Mouse (Mus musculus) CH12.LX (cell line): ENCODE results near the gene Cables2. TPM values are rescaled to one million over a fixed set of nuclear protein-coding genes. Genes with fewer than 3 reads are reported as not detected.

Experiments used
- DNase-seq: peaks from one replicate; pipeline ENCODE4 v3.0.0-alpha.2; 2013; ENCODE audit errors: extremely low read depth
- H3K27ac ChIP-seq: 2 replicates; pipeline ENCODE4 v1.5.1; 2012; ENCODE audit warnings: low read depth, mild to moderate bottlenecking, control low read depth, moderate library complexity; ENCODE audit not compliant: insufficient read depth
- H3K27me3 ChIP-seq: replicated peaks from 2 replicates; pipeline ENCODE3; 2012; ENCODE audit warnings: inconsistent platforms
- H3K36me3 ChIP-seq, 2 experiments: replicated peaks in 1 of 2; 2 replicates each; pipeline versions ENCODE3 to v1.6.1; 2012; ENCODE audit warnings: inconsistent platforms in 1 of 2, low read length in 1 of 2, mild to moderate bottlenecking in 1 of 2, mixed read lengths in 1 of 2, moderate library complexity in 1 of 2; ENCODE audit not compliant: control insufficient read depth in 1 of 2, insufficient read depth in 1 of 2
- H3K4me1 ChIP-seq, 2 experiments: 2 replicates each; pipeline ENCODE4 v1.6.1; 2012; ENCODE audit warnings: inconsistent platforms in 1 of 2, moderate library complexity in 1 of 2; ENCODE audit not compliant: insufficient read depth in 2 of 2, control insufficient read depth in 1 of 2
- H3K4me2 ChIP-seq: 2 replicates; pipeline ENCODE4 v1.6.1; 2012; ENCODE audit warnings: low read depth, mild to moderate bottlenecking, control low read depth; ENCODE audit not compliant: poor library complexity, insufficient read depth, severe bottlenecking
- H3K4me3 ChIP-seq, 3 experiments: fragments of 150-350 bp in 1 of 3; sonication (generic) in 1 of 3; replicated peaks in 1 of 3; 2 replicates each; pipeline versions ENCODE3 to v1.5.1; 2011 to 2012; ENCODE audit warnings: low read depth in 2 of 3, low read length in 2 of 3, mild to moderate bottlenecking in 2 of 3, moderate library complexity in 2 of 3, control low read depth in 1 of 3, improper control_type of control experiment in 1 of 3, inconsistent platforms in 1 of 3, mixed read lengths in 1 of 3; ENCODE audit not compliant: poor library complexity in 1 of 3
- H3K79me2 ChIP-seq: replicated peaks from 2 replicates; pipeline ENCODE4 v1.6.1; 2012; ENCODE audit warnings: mild to moderate bottlenecking, moderate library complexity; ENCODE audit not compliant: control insufficient read depth, poor library complexity, insufficient read depth, severe bottlenecking; ENCODE audit errors: extremely low read depth
- H3K9ac ChIP-seq: 2 replicates; pipeline ENCODE4 v1.6.1; 2012; ENCODE audit warnings: low read depth, mild to moderate bottlenecking, control low read depth, moderate library complexity; ENCODE audit not compliant: insufficient read depth
- H3K9me3 ChIP-seq: replicated peaks from 2 replicates; pipeline ENCODE3; 2012; ENCODE audit warnings: low read length, inconsistent platforms, mixed read lengths
- CHD2 ChIP-seq: IDR thresholded peaks from 2 replicates; pipeline ENCODE4 v1.6.1; 2011; ENCODE audit warnings: low read length, improper control_type of control experiment
- CTCF ChIP-seq, 2 experiments: IDR thresholded peaks in 1 of 2; conservative IDR thresholded peaks in 1 of 2; 2 replicates each; pipeline ENCODE4 v1.5.1; 2011 to 2012; ENCODE audit warnings: low read depth in 2 of 2, low read length in 2 of 2, improper control_type of control experiment in 1 of 2, inconsistent platforms in 1 of 2, mild to moderate bottlenecking in 1 of 2, moderate library complexity in 1 of 2
- E2F4 ChIP-seq: IDR thresholded peaks from 2 replicates; pipeline ENCODE4 v1.6.1; 2011; ENCODE audit warnings: low read depth, low read length, improper control_type of control experiment; ENCODE audit not compliant: insufficient replicate concordance
- ELF1 ChIP-seq: IDR thresholded peaks from 2 replicates; pipeline ENCODE4 v1.6.1; 2014; ENCODE audit warnings: low read depth, mild to moderate bottlenecking, inconsistent platforms, low read length, improper control_type of control experiment
- EP300 ChIP-seq: IDR thresholded peaks from 2 replicates; pipeline ENCODE4 v1.6.1; 2011; ENCODE audit warnings: low read length, improper control_type of control experiment
- ETS1 ChIP-seq: conservative IDR thresholded peaks from 2 replicates; pipeline ENCODE4 v1.6.1; 2012; ENCODE audit warnings: low read depth, mild to moderate bottlenecking, inconsistent platforms, low read length, improper control_type of control experiment, moderate library complexity
- HCFC1 ChIP-seq: IDR thresholded peaks from 2 replicates; pipeline ENCODE4 v1.6.1; 2012; ENCODE audit warnings: low read depth, mild to moderate bottlenecking, inconsistent platforms, low read length, improper control_type of control experiment
- IRF4 ChIP-seq: IDR thresholded peaks from 2 replicates; pipeline ENCODE4 v1.6.1; 2014; ENCODE audit warnings: low read depth, mild to moderate bottlenecking, inconsistent platforms, low read length, improper control_type of control experiment
- JUN ChIP-seq: IDR thresholded peaks from 2 replicates; pipeline ENCODE4 v1.6.1; 2011; ENCODE audit warnings: low read depth, mild to moderate bottlenecking, low read length, improper control_type of control experiment, moderate library complexity; ENCODE audit not compliant: insufficient read depth
- KAT2A ChIP-seq: IDR thresholded peaks from 2 replicates; pipeline ENCODE4 v1.6.1; 2012; ENCODE audit warnings: low read length, improper control_type of control experiment, inconsistent platforms; ENCODE audit not compliant: insufficient replicate concordance
- MAX ChIP-seq: IDR thresholded peaks from 2 replicates; pipeline ENCODE4 v1.6.1; 2011; ENCODE audit warnings: low read length, improper control_type of control experiment
- MAZ ChIP-seq: IDR thresholded peaks from 2 replicates; pipeline ENCODE4 v1.6.1; 2012; ENCODE audit warnings: low read depth, mild to moderate bottlenecking, inconsistent platforms, low read length, improper control_type of control experiment, moderate library complexity
- MEF2A ChIP-seq: IDR thresholded peaks from 2 replicates; pipeline ENCODE4 v1.6.1; 2014; ENCODE audit warnings: low read depth, mild to moderate bottlenecking, inconsistent platforms, low read length, improper control_type of control experiment, borderline replicate concordance
- MXI1 ChIP-seq: IDR thresholded peaks from 2 replicates; pipeline ENCODE4 v1.6.1; 2011; ENCODE audit warnings: mild to moderate bottlenecking, low read depth, low read length, improper control_type of control experiment
- MYC ChIP-seq: IDR thresholded peaks from 2 replicates; pipeline ENCODE4 v1.6.1; 2011; ENCODE audit warnings: low read depth, mild to moderate bottlenecking, improper control_type of control experiment, low read length
- NELFE ChIP-seq: IDR thresholded peaks from 2 replicates; pipeline ENCODE4 v1.6.1; 2011; ENCODE audit warnings: low read depth, low read length, improper control_type of control experiment
- NRF1 ChIP-seq: IDR thresholded peaks from 2 replicates; pipeline ENCODE4 v1.6.1; 2014; ENCODE audit warnings: low read depth, mild to moderate bottlenecking, inconsistent platforms, low read length, improper control_type of control experiment, moderate library complexity
- PAX5 ChIP-seq: IDR thresholded peaks from 2 replicates; pipeline ENCODE4 v1.6.1; 2012; ENCODE audit warnings: low read length, inconsistent platforms, mixed read lengths
- POLR2A ChIP-seq: IDR thresholded peaks from 2 replicates; pipeline ENCODE4 v1.6.1; 2011; ENCODE audit warnings: low read depth, mild to moderate bottlenecking, improper control_type of control experiment, low read length
- RAD21 ChIP-seq: IDR thresholded peaks from 2 replicates; pipeline ENCODE4 v1.6.1; 2011; ENCODE audit warnings: low read depth, mild to moderate bottlenecking, low read length, improper control_type of control experiment, moderate library complexity
- SIN3A ChIP-seq: IDR thresholded peaks from 2 replicates; pipeline ENCODE4 v1.6.1; 2012; ENCODE audit warnings: low read length, improper control_type of control experiment, inconsistent platforms
- SMC3 ChIP-seq: IDR thresholded peaks from 2 replicates; pipeline ENCODE4 v1.6.1; 2011; ENCODE audit warnings: low read depth, low read length, improper control_type of control experiment
- TCF12 ChIP-seq: IDR thresholded peaks from 2 replicates; pipeline ENCODE4 v1.6.1; 2014; ENCODE audit warnings: low read depth, mild to moderate bottlenecking, inconsistent platforms, low read length, improper control_type of control experiment
- UBTF ChIP-seq: IDR thresholded peaks from 2 replicates; pipeline ENCODE4 v1.6.1; 2012; ENCODE audit warnings: low read depth, mild to moderate bottlenecking, inconsistent platforms, low read length, improper control_type of control experiment, moderate library complexity
- USF1 ChIP-seq: IDR thresholded peaks from 2 replicates; pipeline ENCODE4 v1.6.1; 2014; ENCODE audit warnings: low read depth, mild to moderate bottlenecking, inconsistent platforms, low read length, improper control_type of control experiment
- ZC3H11A ChIP-seq: IDR thresholded peaks from 2 replicates; pipeline ENCODE4 v1.6.1; 2012; ENCODE audit warnings: low read depth, mild to moderate bottlenecking, inconsistent platforms, low read length, improper control_type of control experiment
- ZMIZ1 ChIP-seq: IDR thresholded peaks from 2 replicates; pipeline ENCODE4 v1.6.1; 2012; ENCODE audit warnings: low read depth, mild to moderate bottlenecking, inconsistent platforms, low read length, improper control_type of control experiment
- dilution Hi-C: fragments of 300-500 bp; cut with MboI; formaldehyde crosslinking; loops from 2 replicates; pipeline ENCODE4 v1.14.3; 2020; ENCODE audit warnings: low sequenced_read_pairs; ENCODE audit not compliant: extremely low pct_unique_long_range_greater_than_20kb, extremely low pct_ligation_motif_present
- in situ Hi-C: fragments of 300-500 bp; cut with MboI; formaldehyde crosslinking; loops from 3 replicates; pipeline ENCODE4 v1.14.3; 2019; ENCODE audit warnings: low sequenced_read_pairs, low pct_ligation_motif_present, low pct_unique_long_range_greater_than_20kb, mixed read lengths
- polyA plus RNA-seq: library from polyadenylated mRNA; unstranded; fragments of >175 nt; gene quantifications from 2 replicates; pipeline ENCODE4 v1.2.1, GENCODE M21; 2012; ENCODE audit warnings: low read depth; ENCODE audit not compliant: insufficient read length
- total RNA-seq, 2 experiments: library from RNA; depleted of rRNA; stranded (reverse); fragments of 300-350 nt in 1 of 2; fragments of >200 nt in 1 of 2; gene quantifications; 2 replicates each; pipeline ENCODE4 v1.2.3; 2012 to 2014

The Cables2 gene
- total and polyA plus RNA-seq, 3 experiments = 13.0 to 29.9 (median 17.2) TPM

DNA sequence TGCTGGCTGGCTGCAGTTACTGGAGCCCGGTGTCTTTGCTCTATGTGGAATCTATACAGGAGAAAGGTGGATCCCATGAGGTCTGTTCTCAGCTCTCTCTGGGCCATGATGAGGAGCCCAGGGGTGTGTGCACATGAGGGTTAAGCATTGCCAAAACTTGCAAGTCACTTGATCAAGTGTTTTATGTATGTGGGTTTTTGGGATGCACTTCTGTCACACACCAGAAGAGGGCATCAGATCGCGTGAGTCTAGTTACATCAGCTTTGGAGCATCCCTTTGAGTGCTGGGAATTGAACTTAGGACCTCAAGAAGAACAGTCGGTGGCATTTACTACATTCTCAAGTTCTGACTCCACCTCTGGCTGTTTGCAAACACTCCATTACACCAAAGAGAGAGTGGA, 31.3 kb upstream of the Cables2 start:
- TF ChIP-seq CTCF (conservative IDR thresholded peaks at IDR 0.05 in 1 of 2, IDR thresholded peaks at IDR 0.05 in 1 of 2; ENCODE audit: low read depth in 2 of 2, low read length in 2 of 2) (peak; percentile 30 to 31; a peak in 3 of 4 replicates), SMC3 (0 out of 2 replicates have a peak, but pooled peaks have one; percentile 6), USF1 (no peak)
- no peaks in the 10 kb centered on the region for H3K79me2 ChIP-seq
- H3K4me2 ChIP-seq = no peak overlapping the region
- H3K27me3 ChIP-seq = peaks cover 6% of the 10 kb centered on the region
- DNase-seq = no peak
- in situ Hi-C loops = no loop called here
- no peaks in the 10 kb centered on the region for H3K36me3 ChIP-seq
- H3K9ac ChIP-seq = no peak overlapping the region
- no peak overlapping the region for H3K4me3 ChIP-seq
- peaks cover 14 to 56% of the 10 kb centered on the region in 2 experiments for H3K4me1 ChIP-seq
- H3K27ac ChIP-seq = no peak overlapping the region
- dilution Hi-C loops = no loop called here
- H3K9me3 ChIP-seq = no peaks in the 10 kb centered on the region

DNA sequence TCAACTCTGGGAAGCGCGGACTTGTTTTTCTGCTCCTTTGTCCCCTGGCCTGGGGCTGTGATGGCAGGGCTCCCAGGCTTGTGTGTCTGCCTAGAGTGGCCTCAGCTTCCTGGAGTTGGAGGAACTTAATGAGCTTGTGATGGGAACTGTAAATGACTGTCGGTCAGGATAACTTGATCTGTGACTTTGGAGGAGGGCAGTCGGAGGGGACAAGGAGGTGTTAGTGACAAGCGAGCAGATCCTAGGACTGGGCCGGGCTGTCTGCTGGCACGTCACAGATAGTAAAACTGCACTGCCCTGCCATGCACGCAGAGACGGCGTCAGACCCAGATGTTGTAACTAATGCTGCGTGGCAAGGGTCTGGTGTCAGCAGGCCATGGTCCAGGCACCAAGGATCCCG, 30.2 kb upstream of the Cables2 start:
- Histone ChIP-seq H3K36me3 (no peaks in the 10 kb centered on the region), H3K79me2 (no peaks in the 10 kb centered on the region), H3K27ac (no peak overlapping the region), H3K4me1 (peaks cover 11 to 51% of the 10 kb centered on the region in 2 experiments), H3K9ac (no peak overlapping the region), H3K4me2 (no peak overlapping the region), H3K27me3 (no peaks in the 10 kb centered on the region), H3K9me3 (no peaks in the 10 kb centered on the region), H3K4me3 (no peak overlapping the region)
- DNase-seq = no peak
- dilution Hi-C loops = no loop called here
- in situ Hi-C loops = no loop called here
- TF ChIP-seq MXI1 = no peak
- TF ChIP-seq TCF12 = no peak
- no peak for TF ChIP-seq EP300
- no peak for TF ChIP-seq ETS1
- TF ChIP-seq ELF1 = no peak

DNA sequence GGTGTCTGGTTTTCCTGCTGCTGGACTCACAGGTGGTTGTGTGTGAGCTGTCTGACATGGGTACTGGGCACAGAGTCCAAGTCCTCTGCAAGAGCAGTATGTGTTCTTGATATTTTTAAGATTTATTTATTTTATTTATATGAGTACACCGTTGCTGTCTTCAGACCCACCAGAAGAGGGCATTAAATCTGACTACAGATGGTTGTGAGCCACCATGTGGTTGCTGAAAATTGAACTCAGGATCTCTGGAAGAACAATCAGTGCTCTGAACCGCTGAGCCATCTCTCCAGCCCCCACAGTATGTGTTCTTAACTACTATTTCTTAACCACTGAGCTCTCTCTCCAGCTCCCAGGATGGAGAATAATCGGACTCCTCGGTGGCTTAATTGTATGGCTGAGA, 28.9 kb upstream of the Cables2 start:
- Histone ChIP-seq H3K9ac (no peak overlapping the region), H3K4me2 (no peak overlapping the region), H3K4me3 (no peak overlapping the region), H3K79me2 (no peaks in the 10 kb centered on the region), H3K36me3 (no peaks in the 10 kb centered on the region), H3K4me1 (peaks cover 9 to 41% of the 10 kb centered on the region in 2 experiments; a peak in 3 of 4 replicates), H3K27ac (no peak overlapping the region), H3K27me3 (no peaks in the 10 kb centered on the region), H3K9me3 (no peaks in the 10 kb centered on the region)
- no peak for DNase-seq
- in situ Hi-C loops (no loop called here), dilution Hi-C loops (no loop called here)
- TF ChIP-seq E2F4 (no peak), KAT2A (no peak), ELF1 (no peak), IRF4 (no peak), ETS1 (no peak), NRF1 (no peak), PAX5 (no peak), ZMIZ1 (no peak), MAX (no peak), HCFC1 (no peak), MXI1 (no peak), SIN3A (no peak), RAD21 (peak; percentile 8), SMC3 (peak; percentile 26), ZC3H11A (no peak), MYC (peak; percentile 52; the same call in 1 of the 2 replicates), UBTF (no peak), USF1 (no peak), CHD2 (no peak), NELFE (no peak), EP300 (no peak), MAZ (no peak), JUN (no peak), POLR2A (no peak), MEF2A (no peak)
